Mouse (Mus musculus): ENCODE results near the gene Mrm2. TPM values are rescaled to one million over a fixed set of nuclear protein-coding genes. Genes with fewer than 3 reads are reported as not detected.

The Mrm2 gene
- polyA plus RNA-seq, 1 experiment: 5.6 TPM

GRCm38 (mm10) chr5:140364415-140364814, 32.7 kb upstream of the Mrm2 start:
- no peak overlapping the region for H3K9ac ChIP-seq (ENCODE audit: low read depth, poor library complexity, severe bottlenecking)
- H3K4me3 ChIP-seq (ENCODE audit: low read depth, low read length): no peak overlapping the region
- H3K27ac ChIP-seq (ENCODE audit: insufficient read depth, low read length): no peak overlapping the region
- H3K36me3 ChIP-seq (ENCODE audit: control insufficient read depth, insufficient read depth, low read length, poor library complexity, severe bottlenecking): no peaks in the 10 kb centered on the region
- TF ChIP-seq CTCF (IDR thresholded peaks at IDR 0.05; ENCODE audit: low read depth, low read length) (no peak), EP300 (IDR thresholded peaks at IDR 0.05; ENCODE audit: insufficient read depth, low read depth, low read length) (no peak)
- H3K4me1 ChIP-seq (ENCODE audit: control insufficient read depth, insufficient read depth, low read length): peaks cover 5% of the 10 kb centered on the region
- no peaks in the 10 kb centered on the region for H3K27me3 ChIP-seq (ENCODE audit: control insufficient read depth, insufficient read depth, low read length, poor library complexity, severe bottlenecking)
- H3K9me3 ChIP-seq (replicated peaks; ENCODE audit: control insufficient read depth, insufficient read depth, low read length, poor library complexity, severe bottlenecking): no peaks in the 10 kb centered on the region; the same call in 1 of the 2 replicates

- Histone ChIP-seq H3K27ac (ENCODE audit: insufficient read depth, low read length) (no peak overlapping the region), H3K9me3 (replicated peaks; ENCODE audit: control insufficient read depth, insufficient read depth, low read length, poor library complexity, severe bottlenecking) (no peaks in the 10 kb centered on the region), H3K4me1 (ENCODE audit: control insufficient read depth, insufficient read depth, low read length) (peaks cover 1% of the 10 kb centered on the region), H3K9ac (ENCODE audit: low read depth, poor library complexity, severe bottlenecking) (no peak overlapping the region), H3K36me3 (ENCODE audit: control insufficient read depth, insufficient read depth, low read length, poor library complexity, severe bottlenecking) (no peaks in the 10 kb centered on the region), H3K4me3 (ENCODE audit: low read depth, low read length) (no peak overlapping the region), H3K27me3 (ENCODE audit: control insufficient read depth, insufficient read depth, low read length, poor library complexity, severe bottlenecking) (no peaks in the 10 kb centered on the region)
- TF ChIP-seq EP300 (IDR thresholded peaks at IDR 0.05; ENCODE audit: insufficient read depth, low read depth, low read length) (no peak), POLR2A (IDR thresholded peaks at IDR 0.05; ENCODE audit: insufficient read depth, low read length) (no peak), CTCF (IDR thresholded peaks at IDR 0.05; ENCODE audit: low read depth, low read length) (no peak)
These were observed 28.4 kb upstream of the Mrm2 start for GRCm38 (mm10) chr5:140359930-140360674.

GRCm38 (mm10) chr5:140357466-140357865, 25.8 kb upstream of the Mrm2 start:
- peaks cover 1% of the 10 kb centered on the region for H3K4me1 ChIP-seq (ENCODE audit: control insufficient read depth, insufficient read depth, low read length)
- H3K9me3 ChIP-seq (replicated peaks; ENCODE audit: control insufficient read depth, insufficient read depth, low read length, poor library complexity, severe bottlenecking): no peaks in the 10 kb centered on the region
- H3K4me3 ChIP-seq (ENCODE audit: low read depth, low read length): no peak overlapping the region
- H3K27me3 ChIP-seq (ENCODE audit: control insufficient read depth, insufficient read depth, low read length, poor library complexity, severe bottlenecking): no peaks in the 10 kb centered on the region
- no peak overlapping the region for H3K27ac ChIP-seq (ENCODE audit: insufficient read depth, low read length)
- TF ChIP-seq POLR2A (IDR thresholded peaks at IDR 0.05; ENCODE audit: insufficient read depth, low read length): no peak
- TF ChIP-seq EP300 (IDR thresholded peaks at IDR 0.05; ENCODE audit: insufficient read depth, low read depth, low read length): no peak
- TF ChIP-seq CTCF (IDR thresholded peaks at IDR 0.05; ENCODE audit: low read depth, low read length): no peak
- peaks cover 2% of the 10 kb centered on the region; the same call in 1 of the 2 replicates for H3K36me3 ChIP-seq (ENCODE audit: control insufficient read depth, insufficient read depth, low read length, poor library complexity, severe bottlenecking)
- no peak overlapping the region for H3K9ac ChIP-seq (ENCODE audit: low read depth, poor library complexity, severe bottlenecking)

GRCm38 (mm10) chr5:140355934-140356333, 24.2 kb upstream of the Mrm2 start:
- H3K27me3 ChIP-seq (ENCODE audit: control insufficient read depth, insufficient read depth, low read length, poor library complexity, severe bottlenecking): no peaks in the 10 kb centered on the region
- no peak overlapping the region for H3K27ac ChIP-seq (ENCODE audit: insufficient read depth, low read length)
- no peak overlapping the region for H3K4me3 ChIP-seq (ENCODE audit: low read depth, low read length)
- TF ChIP-seq CTCF (IDR thresholded peaks at IDR 0.05; ENCODE audit: low read depth, low read length) (peak; percentile 2), EP300 (IDR thresholded peaks at IDR 0.05; ENCODE audit: insufficient read depth, low read depth, low read length) (no peak), POLR2A (IDR thresholded peaks at IDR 0.05; ENCODE audit: insufficient read depth, low read length) (no peak)
- peaks cover 10% of the 10 kb centered on the region for H3K36me3 ChIP-seq (ENCODE audit: control insufficient read depth, insufficient read depth, low read length, poor library complexity, severe bottlenecking)
- no peak overlapping the region for H3K9ac ChIP-seq (ENCODE audit: low read depth, poor library complexity, severe bottlenecking)
- peaks cover 1% of the 10 kb centered on the region for H3K4me1 ChIP-seq (ENCODE audit: control insufficient read depth, insufficient read depth, low read length)
- no peaks in the 10 kb centered on the region for H3K9me3 ChIP-seq (replicated peaks; ENCODE audit: control insufficient read depth, insufficient read depth, low read length, poor library complexity, severe bottlenecking)

- no peak overlapping the region for H3K27ac ChIP-seq (ENCODE audit: insufficient read depth, low read length)
- no peaks in the 10 kb centered on the region for H3K27me3 ChIP-seq (ENCODE audit: control insufficient read depth, insufficient read depth, low read length, poor library complexity, severe bottlenecking)
- H3K4me1 ChIP-seq (ENCODE audit: control insufficient read depth, insufficient read depth, low read length): no peaks in the 10 kb centered on the region
- H3K9ac ChIP-seq (ENCODE audit: low read depth, poor library complexity, severe bottlenecking): no peak overlapping the region
- H3K4me3 ChIP-seq (ENCODE audit: low read depth, low read length): no peak overlapping the region
- H3K9me3 ChIP-seq (replicated peaks; ENCODE audit: control insufficient read depth, insufficient read depth, low read length, poor library complexity, severe bottlenecking): no peaks in the 10 kb centered on the region
- H3K36me3 ChIP-seq (ENCODE audit: control insufficient read depth, insufficient read depth, low read length, poor library complexity, severe bottlenecking): peaks cover 13% of the 10 kb centered on the region
- TF ChIP-seq POLR2A (IDR thresholded peaks at IDR 0.05; ENCODE audit: insufficient read depth, low read length): no peak
- no peak for TF ChIP-seq EP300 (IDR thresholded peaks at IDR 0.05; ENCODE audit: insufficient read depth, low read depth, low read length)
- TF ChIP-seq CTCF (IDR thresholded peaks at IDR 0.05; ENCODE audit: low read depth, low read length): no peak
These were observed 20.7 kb upstream of the Mrm2 start for GRCm38 (mm10) chr5:140352352-140352751.

- Histone ChIP-seq H3K4me3 (ENCODE audit: low read depth, low read length) (no peak overlapping the region), H3K36me3 (ENCODE audit: control insufficient read depth, insufficient read depth, low read length, poor library complexity, severe bottlenecking) (peaks cover 13% of the 10 kb centered on the region), H3K27ac (ENCODE audit: insufficient read depth, low read length) (no peak overlapping the region), H3K27me3 (ENCODE audit: control insufficient read depth, insufficient read depth, low read length, poor library complexity, severe bottlenecking) (no peaks in the 10 kb centered on the region), H3K9me3 (replicated peaks; ENCODE audit: control insufficient read depth, insufficient read depth, low read length, poor library complexity, severe bottlenecking) (no peaks in the 10 kb centered on the region), H3K9ac (ENCODE audit: low read depth, poor library complexity, severe bottlenecking) (no peak overlapping the region), H3K4me1 (ENCODE audit: control insufficient read depth, insufficient read depth, low read length) (no peaks in the 10 kb centered on the region)
- TF ChIP-seq POLR2A (IDR thresholded peaks at IDR 0.05; ENCODE audit: insufficient read depth, low read length) (no peak), EP300 (IDR thresholded peaks at IDR 0.05; ENCODE audit: insufficient read depth, low read depth, low read length) (no peak), CTCF (IDR thresholded peaks at IDR 0.05; ENCODE audit: low read depth, low read length) (no peak)
These were observed 19.2 kb upstream of the Mrm2 start for GRCm38 (mm10) chr5:140350731-140351497.

Measured in ES-Bruce4 (cell line).